Mouse (Mus musculus) intestine, postnatal 0 days (tissue): ENCODE data around the gene Ptdss2. TPM values are rescaled to one million over a fixed set of nuclear protein-coding genes. Genes with fewer than 3 reads are reported as not detected.

Experiments
- ATAC-seq: fragments of 200-750 bp; cut with Nextera tagmentation; 2 replicates; pipeline ENCODE4 v1.8.0; 2017; ENCODE audit warnings: mild to moderate bottlenecking, moderate TSS enrichment, moderate library complexity
- H3K27ac ChIP-seq: fragments of 300-500 bp; sonication (generic); 2 replicates; pipeline ENCODE4 v1.5.1; 2014; ENCODE audit warnings: mild to moderate bottlenecking, low read depth, low read length, moderate library complexity
- H3K27me3 ChIP-seq: fragments of 300-500 bp; sonication (generic); replicated peaks from 2 replicates; pipeline ENCODE4 v1.6.1; 2014; ENCODE audit warnings: low read length, mixed read lengths; ENCODE audit not compliant: control insufficient read depth, insufficient read depth
- H3K36me3 ChIP-seq: fragments of 300-500 bp; sonication (generic); 2 replicates; pipeline ENCODE4 v1.6.1; 2014; ENCODE audit warnings: mild to moderate bottlenecking, moderate library complexity; ENCODE audit not compliant: control insufficient read depth, insufficient read depth
- H3K4me1 ChIP-seq: fragments of 300-500 bp; sonication (generic); replicated peaks from 2 replicates; pipeline ENCODE4 v1.6.1; 2014; ENCODE audit warnings: antibody characterized with exemption, low read length, mixed read lengths; ENCODE audit not compliant: control insufficient read depth, insufficient read depth
- H3K4me2 ChIP-seq: fragments of 300-500 bp; sonication (generic); replicated peaks from 2 replicates; pipeline ENCODE4 v1.6.1; 2014; ENCODE audit warnings: low read depth, mild to moderate bottlenecking, moderate library complexity
- H3K4me3 ChIP-seq: fragments of 300-500 bp; sonication (generic); 2 replicates; pipeline ENCODE4 v1.5.1; 2014; ENCODE audit warnings: low read depth, low read length
- H3K9ac ChIP-seq: fragments of 300-500 bp; sonication (generic); 2 replicates; pipeline ENCODE4 v1.6.1; 2014; ENCODE audit warnings: mild to moderate bottlenecking, low read depth, low read length
- H3K9me3 ChIP-seq: fragments of 300-500 bp; sonication (generic); 2 replicates; pipeline ENCODE4 v1.6.1; 2016; ENCODE audit warnings: mixed run types; ENCODE audit not compliant: control insufficient read depth
- CTCF ChIP-seq: sonication (generic); IDR thresholded peaks from 2 replicates; pipeline ENCODE4 v1.5.1; 2016; ENCODE audit warnings: low read depth, mild to moderate bottlenecking, control low read depth, antibody characterized with exemption, moderate library complexity
- WGBS: fragments of 180-500 bp; shearing (Covaris S2); extraction: QIAGEN DNeasy Blood & Tissue Kit; methylation state at CpG from one replicate; pipeline ENCODE4 v1.1.7; 2014; 5-methylcytosine and 5-hydroxymethylcytosine counted together
- polyA plus RNA-seq: library from polyadenylated mRNA; unstranded; fragments of >200 nt; fragmentation: Nextera tagmentation; extraction: Ambion mirVana; gene quantifications from 2 replicates; pipeline ENCODE4 v1.2.1, GENCODE M21; 2015

The Ptdss2 gene
- polyA plus RNA-seq, 1 experiment from 2014 or later: 37.7 TPM

DNA sequence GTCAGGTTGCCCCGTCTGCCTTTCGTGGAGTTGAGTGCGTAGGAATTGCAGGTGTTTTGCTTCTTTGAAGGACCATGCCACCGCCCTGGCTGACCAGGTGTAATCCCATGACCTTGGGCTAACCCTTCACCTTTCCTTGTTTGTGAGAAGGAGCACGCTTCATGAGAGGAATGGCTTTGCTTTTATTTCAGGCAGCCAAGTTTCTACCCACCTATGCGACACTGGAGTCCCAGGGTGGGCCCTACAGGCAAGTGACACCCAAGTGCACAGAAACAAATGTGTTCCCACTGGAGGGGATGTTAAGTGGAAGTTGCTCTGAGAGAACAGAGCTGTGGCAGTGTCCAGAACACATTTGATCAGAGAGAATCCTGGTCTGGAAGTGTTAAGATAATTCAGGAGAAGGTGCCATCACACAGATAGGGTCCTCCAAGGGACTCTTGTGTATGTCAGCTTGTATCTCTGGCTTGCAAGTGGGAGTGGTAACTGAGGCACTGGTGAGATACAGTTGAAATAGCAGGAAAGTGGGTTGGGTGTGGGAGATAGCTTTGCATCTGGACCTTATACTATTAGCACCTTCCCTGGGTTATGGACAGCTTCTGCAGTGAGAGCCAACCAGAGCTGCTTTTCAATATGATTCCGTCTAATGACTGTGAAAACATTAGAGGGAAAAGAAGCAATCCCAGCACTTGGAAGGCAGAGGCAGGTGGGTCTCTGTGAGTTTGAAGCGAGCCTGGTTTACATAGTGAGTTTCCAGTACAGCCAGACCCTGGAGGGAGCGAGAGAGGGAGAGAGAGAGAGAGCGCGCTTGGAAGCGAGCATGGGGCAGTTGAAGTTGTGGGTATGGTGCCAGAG lies 9.9 kb downstream of the Ptdss2 start:
- 0 out of 2 replicates have a peak, but pooled peaks cover 7% of the 10 kb centered on the region for H3K4me1 ChIP-seq
- peak overlapping the region; percentile 89 for H3K4me2 ChIP-seq
- peak overlapping the region; percentile 76 for H3K9ac ChIP-seq
- ATAC-seq: no peak
- H3K27me3 ChIP-seq: no peaks in the 10 kb centered on the region
- WGBS: 56% methylated on average over 12 of the region's 12 CpGs
- H3K4me3 ChIP-seq: peak overlapping the region; percentile 83
- H3K9me3 ChIP-seq: no peaks in the 10 kb centered on the region
- no peak for TF ChIP-seq CTCF
- H3K36me3 ChIP-seq: peaks cover 25% of the 10 kb centered on the region
- H3K27ac ChIP-seq: 0 out of 2 replicates have a peak overlapping the region, but pooled peaks have one; percentile 15

DNA sequence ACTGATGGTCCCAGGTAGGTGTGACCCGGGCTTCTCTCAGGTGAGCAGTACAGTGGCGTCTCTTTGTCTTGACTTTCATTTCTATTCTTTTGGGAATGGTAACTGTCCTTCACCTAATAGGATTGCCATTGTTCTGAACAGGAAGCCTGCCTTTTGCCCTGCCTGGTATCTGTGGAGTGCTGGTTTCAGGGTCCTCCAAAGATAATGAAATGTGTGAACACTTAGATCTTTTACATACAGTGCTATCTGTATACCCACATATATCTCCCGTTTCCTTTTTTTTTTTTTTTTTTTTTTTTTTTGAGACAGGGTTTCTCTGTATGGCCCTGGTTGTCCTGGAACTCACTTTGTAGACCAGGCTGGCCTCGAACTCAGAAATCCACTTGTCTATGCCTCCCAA lies 19.1 kb downstream of the Ptdss2 start:
- Histone ChIP-seq H3K9me3 (no peaks in the 10 kb centered on the region), H3K4me2 (no peak overlapping the region), H3K27ac (no peak overlapping the region), H3K36me3 (peaks cover 27% of the 10 kb centered on the region), H3K4me3 (no peak overlapping the region), H3K4me1 (no peaks in the 10 kb centered on the region), H3K27me3 (no peaks in the 10 kb centered on the region), H3K9ac (no peak overlapping the region)
- no peak for TF ChIP-seq CTCF
- ATAC-seq: no peak
- 89% methylated on average over 4 of the region's 4 CpGs for WGBS

DNA sequence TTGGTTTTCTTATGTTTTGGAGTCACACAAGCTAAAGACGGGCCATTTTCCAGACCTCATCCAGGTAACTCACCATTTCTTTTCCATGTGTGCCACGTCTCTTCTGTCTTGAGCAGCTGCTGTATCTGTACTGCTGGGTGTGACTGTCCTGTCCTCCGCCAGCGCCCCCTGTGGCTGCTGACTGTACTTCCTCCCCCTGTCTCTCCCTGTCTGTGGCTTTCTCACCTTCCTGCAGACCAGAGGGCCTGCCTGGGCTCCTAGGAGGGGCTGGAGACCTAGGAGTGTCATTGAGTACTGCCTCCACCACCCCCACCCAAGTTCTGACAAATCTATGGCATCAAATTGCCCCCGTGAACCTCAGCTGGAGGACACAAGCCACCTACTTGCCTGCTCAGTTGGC lies 20.9 kb downstream of the Ptdss2 start:
- Histone ChIP-seq H3K27me3 (no peaks in the 10 kb centered on the region), H3K4me3 (no peak overlapping the region), H3K9ac (no peak overlapping the region), H3K36me3 (peaks cover 19% of the 10 kb centered on the region; the same call in 1 of the 2 replicates), H3K9me3 (no peaks in the 10 kb centered on the region), H3K27ac (no peak overlapping the region), H3K4me2 (no peak overlapping the region), H3K4me1 (no peaks in the 10 kb centered on the region)
- 53% methylated on average over 5 of the region's 5 CpGs for WGBS
- peak; percentile 78 for TF ChIP-seq CTCF
- 0 out of 2 replicates have a peak, but pooled peaks have one; percentile 47 for ATAC-seq

DNA sequence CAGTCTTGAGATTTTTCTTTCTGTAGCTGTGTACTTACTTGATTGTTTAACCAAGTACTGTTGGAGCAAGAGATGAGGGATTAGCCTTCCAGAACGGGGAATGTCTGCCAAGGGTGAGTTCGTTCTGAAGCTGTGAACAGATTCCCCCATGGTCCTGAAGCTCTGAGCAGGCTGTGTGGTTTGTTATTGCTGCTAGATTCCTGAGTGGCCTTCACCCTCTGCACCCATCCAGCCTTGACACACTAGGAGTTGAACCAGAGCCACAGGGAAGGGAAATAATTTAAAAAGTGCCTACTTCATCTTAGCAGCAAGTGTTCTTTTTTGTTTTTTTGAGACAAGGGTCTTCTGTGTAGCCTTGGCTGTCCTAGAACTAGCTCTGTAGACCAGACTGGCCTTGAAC lies 21.7 kb downstream of the Ptdss2 start:
- Histone ChIP-seq H3K27me3 (no peaks in the 10 kb centered on the region), H3K27ac (no peak overlapping the region), H3K4me1 (no peaks in the 10 kb centered on the region), H3K9me3 (no peaks in the 10 kb centered on the region), H3K36me3 (peaks cover 11% of the 10 kb centered on the region; the same call in 1 of the 2 replicates), H3K9ac (no peak overlapping the region), H3K4me2 (no peak overlapping the region), H3K4me3 (no peak overlapping the region)
- no peak for TF ChIP-seq CTCF
- WGBS: 75% methylated on average over 2 of the region's 2 CpGs
- ATAC-seq: no peak

DNA sequence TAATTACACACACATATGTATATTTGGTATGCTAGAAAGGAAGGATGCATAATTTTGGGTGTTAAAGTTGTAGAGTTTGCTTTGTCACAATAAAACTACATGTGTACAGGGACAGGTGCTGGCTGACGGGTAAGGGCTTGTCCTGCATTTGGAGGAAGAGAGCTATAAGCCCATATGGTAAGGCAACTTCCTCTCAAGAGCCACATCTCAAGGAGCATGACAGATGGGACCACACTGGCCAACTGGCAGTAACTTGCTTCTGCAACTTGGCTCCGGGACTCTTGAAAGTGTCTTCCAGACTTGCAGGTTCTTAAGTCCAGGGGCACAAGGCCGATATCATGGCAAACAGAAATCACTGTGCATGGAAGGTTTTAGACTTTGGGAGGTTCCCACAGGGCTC lies 22.5 kb downstream of the Ptdss2 start:
- no peak for TF ChIP-seq CTCF
- 87% methylated on average over 3 of the region's 3 CpGs for WGBS
- no peaks in the 10 kb centered on the region for H3K27me3 ChIP-seq
- H3K9me3 ChIP-seq: no peaks in the 10 kb centered on the region
- no peaks in the 10 kb centered on the region for H3K4me1 ChIP-seq
- no peak overlapping the region for H3K9ac ChIP-seq
- no peak overlapping the region for H3K27ac ChIP-seq
- no peak overlapping the region for H3K4me2 ChIP-seq
- peaks cover 9% of the 10 kb centered on the region; the same call in 1 of the 2 replicates for H3K36me3 ChIP-seq
- no peak overlapping the region for H3K4me3 ChIP-seq
- no peak for ATAC-seq

DNA sequence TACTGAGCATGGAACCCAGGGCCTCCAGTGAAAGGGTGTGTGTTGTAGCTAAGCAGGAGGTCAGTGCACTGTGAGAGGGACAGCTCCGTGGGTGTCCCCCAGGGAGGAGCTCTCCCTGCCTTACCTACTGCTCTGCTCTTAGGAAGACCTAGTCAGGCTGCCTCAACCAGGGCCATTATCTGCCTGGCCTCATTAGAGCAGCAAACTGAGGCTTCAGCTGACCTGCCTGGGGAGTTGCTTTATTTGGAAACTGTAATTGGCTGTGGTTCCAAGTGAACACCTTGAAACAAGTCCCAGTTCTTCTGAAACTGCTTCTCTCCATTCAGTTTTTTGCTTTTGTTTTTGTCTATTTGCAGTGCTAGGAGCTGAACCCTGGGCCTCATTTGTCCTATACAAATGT lies 23.2 kb downstream of the Ptdss2 start:
- 69% methylated on average over 1 of the region's 1 CpGs for WGBS
- H3K4me2 ChIP-seq: no peak overlapping the region
- no peaks in the 10 kb centered on the region for H3K27me3 ChIP-seq
- peaks cover 9% of the 10 kb centered on the region; the same call in 1 of the 2 replicates for H3K36me3 ChIP-seq
- no peaks in the 10 kb centered on the region for H3K9me3 ChIP-seq
- ATAC-seq: no peak
- TF ChIP-seq CTCF: no peak
- no peak overlapping the region for H3K27ac ChIP-seq
- H3K9ac ChIP-seq: no peak overlapping the region
- no peaks in the 10 kb centered on the region for H3K4me1 ChIP-seq
- H3K4me3 ChIP-seq: no peak overlapping the region
